Mouse (Mus musculus): ENCODE data around the gene Hist1h4a. TPM values are rescaled to one million over a fixed set of nuclear protein-coding genes. Genes with fewer than 3 reads are reported as not detected.
"Not testable (repeated sequence)": the region's sequence is repeated elsewhere in the genome, so short reads cannot be mapped to it uniquely, and the experiment has no call there.

Hist1h4a gene
- polyA plus RNA-seq, 1 experiment from 2014 or later: not detected

GRCm38 (mm10) chr13:23728472-23729191 is 32.4 kb downstream of the Hist1h4a start:
- Histone ChIP-seq H3K9me3 (ENCODE audit: control insufficient read depth, low read length) (no peaks in the 10 kb centered on the region), H3K27ac (replicated peaks in 1 of 2; ENCODE audit: control insufficient read depth in 1 of 2, insufficient read depth in 1 of 2, low read depth in 2 of 2, low read length in 2 of 2) (no peak overlapping the region)
- WGBS: 71% methylated on average over 18 of the region's 18 CpGs

GRCm38 (mm10) chr13:23725213-23725612 is 35.8 kb downstream of the Hist1h4a start:
- H3K4me1 ChIP-seq (ENCODE audit: control insufficient read depth in 2 of 2, insufficient read depth in 2 of 2, low read length in 2 of 2): peaks cover 10 to 11% of the 10 kb centered on the region in 2 experiments; a peak in 3 of 4 replicates
- no peak overlapping the region for H3K27ac ChIP-seq (replicated peaks in 1 of 2; ENCODE audit: control insufficient read depth in 1 of 2, insufficient read depth in 1 of 2, low read depth in 2 of 2, low read length in 2 of 2)
- WGBS: 73% methylated on average over 1 of the region's 1 CpGs
- H3K36me3 ChIP-seq (ENCODE audit: control insufficient read depth, insufficient read depth, low read length): no peaks in the 10 kb centered on the region
- H3K9ac ChIP-seq (ENCODE audit: low read length): no peak overlapping the region
- no peaks in the 10 kb centered on the region for H3K27me3 ChIP-seq (ENCODE audit: control insufficient read depth, insufficient read depth, low read length)
- no peak for ATAC-seq (ENCODE audit: insufficient number of reproducible peaks, insufficient read depth, low FRiP score, low read depth)
- H3K9me3 ChIP-seq (ENCODE audit: control insufficient read depth, low read length): no peaks in the 10 kb centered on the region
- no peak overlapping the region for H3K4me2 ChIP-seq (ENCODE audit: low read length)
- no peak overlapping the region for H3K4me3 ChIP-seq (ENCODE audit: control insufficient read depth in 1 of 2, insufficient read depth in 1 of 2, low read depth in 1 of 2, low read length in 2 of 2)

More at GRCm38 (mm10) chr13:23728472-23729191, 32.4 kb downstream of the Hist1h4a start:
- H3K9ac ChIP-seq (ENCODE audit: low read length): no peak overlapping the region
- H3K4me2 ChIP-seq (ENCODE audit: low read length): no peak overlapping the region
- H3K4me3 ChIP-seq (ENCODE audit: control insufficient read depth in 1 of 2, insufficient read depth in 1 of 2, low read depth in 1 of 2, low read length in 2 of 2): no peak overlapping the region
- peaks cover 12 to 15% of the 10 kb centered on the region in 2 experiments for H3K4me1 ChIP-seq (ENCODE audit: control insufficient read depth in 2 of 2, insufficient read depth in 2 of 2, low read length in 2 of 2)
- H3K27me3 ChIP-seq (ENCODE audit: control insufficient read depth, insufficient read depth, low read length): no peaks in the 10 kb centered on the region
- H3K36me3 ChIP-seq (ENCODE audit: control insufficient read depth, insufficient read depth, low read length): no peaks in the 10 kb centered on the region
- no peak for ATAC-seq (ENCODE audit: insufficient number of reproducible peaks, insufficient read depth, low FRiP score, low read depth)

- H3K27ac ChIP-seq (replicated peaks in 1 of 2; ENCODE audit: control insufficient read depth in 1 of 2, insufficient read depth in 1 of 2, low read depth in 2 of 2, low read length in 2 of 2): no peak overlapping the region
- H3K9ac ChIP-seq (ENCODE audit: low read length): no peak overlapping the region
- H3K4me1 ChIP-seq (ENCODE audit: control insufficient read depth in 2 of 2, insufficient read depth in 2 of 2, low read length in 2 of 2): peaks cover 10 to 11% of the 10 kb centered on the region in 2 experiments; a peak in 3 of 4 replicates
- no peaks in the 10 kb centered on the region for H3K9me3 ChIP-seq (ENCODE audit: control insufficient read depth, low read length)
- no peak overlapping the region for H3K4me2 ChIP-seq (ENCODE audit: low read length)
- H3K4me3 ChIP-seq (ENCODE audit: control insufficient read depth in 1 of 2, insufficient read depth in 1 of 2, low read depth in 1 of 2, low read length in 2 of 2): no peak overlapping the region
- WGBS: 36% methylated on average over 4 of the region's 4 CpGs
- no peak; the same call in 1 of the 2 replicates for ATAC-seq (ENCODE audit: insufficient number of reproducible peaks, insufficient read depth, low FRiP score, low read depth)
- H3K36me3 ChIP-seq (ENCODE audit: control insufficient read depth, insufficient read depth, low read length): no peaks in the 10 kb centered on the region
- no peaks in the 10 kb centered on the region for H3K27me3 ChIP-seq (ENCODE audit: control insufficient read depth, insufficient read depth, low read length)
Observed at GRCm38 (mm10) chr13:23724239-23724638, 36.8 kb downstream of the Hist1h4a start.

- not testable (repeated sequence) for H3K4me2 ChIP-seq (ENCODE audit: low read length); H3K9ac ChIP-seq (ENCODE audit: low read length); H3K4me3 ChIP-seq (ENCODE audit: control insufficient read depth in 1 of 2, insufficient read depth in 1 of 2, low read depth in 1 of 2, low read length in 2 of 2); H3K27me3 ChIP-seq (ENCODE audit: control insufficient read depth, insufficient read depth, low read length); H3K36me3 ChIP-seq (ENCODE audit: control insufficient read depth, insufficient read depth, low read length); H3K27ac ChIP-seq (replicated peaks in 1 of 2; ENCODE audit: control insufficient read depth in 1 of 2, insufficient read depth in 1 of 2, low read depth in 2 of 2, low read length in 2 of 2); ATAC-seq (ENCODE audit: insufficient number of reproducible peaks, insufficient read depth, low FRiP score, low read depth); H3K4me1 ChIP-seq (ENCODE audit: control insufficient read depth in 2 of 2, insufficient read depth in 2 of 2, low read length in 2 of 2); H3K9me3 ChIP-seq (ENCODE audit: control insufficient read depth, low read length)
- 26% methylated on average over 2 of the region's 2 CpGs for WGBS
Observed at GRCm38 (mm10) chr13:23717593-23718245, 43.3 kb downstream of the Hist1h4a start.

DNA sequence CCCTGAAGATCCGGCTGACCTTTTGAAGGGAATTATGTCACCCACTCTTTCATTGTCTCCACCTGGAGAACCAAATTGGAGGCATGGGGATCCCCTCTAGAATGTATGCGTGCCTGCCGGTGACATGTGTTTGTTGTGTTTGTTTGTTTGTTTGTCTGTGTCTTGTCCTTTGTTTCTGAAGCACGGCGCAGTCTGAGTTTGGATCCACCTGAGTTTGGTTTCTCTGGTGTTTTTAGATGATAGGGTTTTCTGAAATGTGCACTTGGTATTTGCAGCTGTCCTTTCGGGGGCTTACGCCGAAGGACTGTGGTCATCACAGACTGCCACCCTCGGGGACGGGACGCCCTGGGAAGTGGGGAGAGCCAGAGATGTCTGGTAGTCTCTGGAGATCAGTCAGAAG is 43.9 kb downstream of the Hist1h4a start:
- H3K27ac ChIP-seq (replicated peaks in 1 of 2; ENCODE audit: control insufficient read depth in 1 of 2, insufficient read depth in 1 of 2, low read depth in 2 of 2, low read length in 2 of 2): no peak overlapping the region
- 45% methylated on average over 11 of the region's 11 CpGs for WGBS

DNA sequence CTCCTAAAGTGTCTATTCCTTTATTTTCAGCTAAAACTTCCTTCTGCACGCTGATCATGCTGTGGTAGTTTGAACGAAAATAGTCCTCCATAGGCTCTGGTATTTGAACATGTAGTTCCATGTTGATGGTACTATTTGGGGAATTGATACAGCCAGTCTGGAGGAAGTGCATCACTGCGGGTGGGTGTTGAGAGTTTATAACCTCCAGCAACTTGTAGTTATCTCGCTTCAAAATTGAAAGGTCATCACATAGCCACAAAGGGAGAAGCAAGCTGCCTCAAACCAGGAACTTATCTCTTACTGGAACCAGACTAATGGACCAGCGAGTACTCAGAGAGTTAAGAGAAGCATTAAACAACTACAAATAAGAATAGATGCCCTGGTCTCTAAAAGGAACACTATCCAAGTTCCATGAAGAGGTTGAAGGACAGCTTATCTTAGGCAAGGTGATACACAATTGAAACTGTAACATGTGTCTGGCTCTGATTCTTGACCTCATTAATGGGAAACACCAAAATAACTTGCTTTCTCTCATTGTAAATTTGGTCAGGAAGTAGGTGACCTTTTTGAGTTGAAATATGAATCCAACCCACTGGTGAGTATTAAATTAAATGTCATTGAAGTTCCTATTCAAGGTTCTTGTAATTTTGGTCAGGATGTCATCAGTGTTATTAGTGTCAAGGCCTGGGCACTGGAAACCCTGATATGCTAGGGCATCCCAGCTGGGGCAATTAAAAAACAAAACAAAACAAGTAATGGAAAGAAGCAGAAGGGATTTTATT is 44.6 kb downstream of the Hist1h4a start:
- Histone ChIP-seq H3K4me3 (ENCODE audit: control insufficient read depth in 1 of 2, insufficient read depth in 1 of 2, low read depth in 1 of 2, low read length in 2 of 2) (no peak overlapping the region), H3K4me2 (ENCODE audit: low read length) (no peak overlapping the region), H3K4me1 (ENCODE audit: control insufficient read depth in 2 of 2, insufficient read depth in 2 of 2, low read length in 2 of 2) (no peaks in the 10 kb centered on the region; a peak in 1 of 4 replicates), H3K36me3 (ENCODE audit: control insufficient read depth, insufficient read depth, low read length) (no peaks in the 10 kb centered on the region), H3K27ac (replicated peaks in 1 of 2; ENCODE audit: control insufficient read depth in 1 of 2, insufficient read depth in 1 of 2, low read depth in 2 of 2, low read length in 2 of 2) (no peak overlapping the region), H3K27me3 (ENCODE audit: control insufficient read depth, insufficient read depth, low read length) (no peaks in the 10 kb centered on the region), H3K9ac (ENCODE audit: low read length) (no peak overlapping the region), H3K9me3 (ENCODE audit: control insufficient read depth, low read length) (no peaks in the 10 kb centered on the region)
- no peak for ATAC-seq (ENCODE audit: insufficient number of reproducible peaks, insufficient read depth, low FRiP score, low read depth)
- WGBS: 46% methylated on average over 5 of the region's 5 CpGs

More for the DNA sequence above, 43.9 kb downstream of the Hist1h4a start:
- Histone ChIP-seq H3K4me1 (ENCODE audit: control insufficient read depth in 2 of 2, insufficient read depth in 2 of 2, low read length in 2 of 2) (no peaks in the 10 kb centered on the region; a peak in 1 of 4 replicates), H3K9me3 (ENCODE audit: control insufficient read depth, low read length) (no peaks in the 10 kb centered on the region), H3K36me3 (ENCODE audit: control insufficient read depth, insufficient read depth, low read length) (no peaks in the 10 kb centered on the region), H3K9ac (ENCODE audit: low read length) (no peak overlapping the region), H3K4me3 (ENCODE audit: control insufficient read depth in 1 of 2, insufficient read depth in 1 of 2, low read depth in 1 of 2, low read length in 2 of 2) (no peak overlapping the region), H3K4me2 (ENCODE audit: low read length) (no peak overlapping the region), H3K27me3 (ENCODE audit: control insufficient read depth, insufficient read depth, low read length) (no peaks in the 10 kb centered on the region)
- no peak for ATAC-seq (ENCODE audit: insufficient number of reproducible peaks, insufficient read depth, low FRiP score, low read depth)

All from heart, embryonic 14.5 days (tissue).